Mouse (Mus musculus) stomach, postnatal 0 days (tissue): Measurements from ENCODE around the gene 0610037L13Rik.

ENCODE experiments used
- CTCF ChIP-seq: IDR thresholded peaks from 2 replicates; pipeline ENCODE4 v1.5.1; 2016; ENCODE audit warnings: antibody characterized with exemption, low read depth, mild to moderate bottlenecking, moderate library complexity
- EP300 ChIP-seq: optimal IDR thresholded peaks from 2 replicates; pipeline ENCODE3; 2016; ENCODE audit warnings: antibody characterized with exemption

DNA sequence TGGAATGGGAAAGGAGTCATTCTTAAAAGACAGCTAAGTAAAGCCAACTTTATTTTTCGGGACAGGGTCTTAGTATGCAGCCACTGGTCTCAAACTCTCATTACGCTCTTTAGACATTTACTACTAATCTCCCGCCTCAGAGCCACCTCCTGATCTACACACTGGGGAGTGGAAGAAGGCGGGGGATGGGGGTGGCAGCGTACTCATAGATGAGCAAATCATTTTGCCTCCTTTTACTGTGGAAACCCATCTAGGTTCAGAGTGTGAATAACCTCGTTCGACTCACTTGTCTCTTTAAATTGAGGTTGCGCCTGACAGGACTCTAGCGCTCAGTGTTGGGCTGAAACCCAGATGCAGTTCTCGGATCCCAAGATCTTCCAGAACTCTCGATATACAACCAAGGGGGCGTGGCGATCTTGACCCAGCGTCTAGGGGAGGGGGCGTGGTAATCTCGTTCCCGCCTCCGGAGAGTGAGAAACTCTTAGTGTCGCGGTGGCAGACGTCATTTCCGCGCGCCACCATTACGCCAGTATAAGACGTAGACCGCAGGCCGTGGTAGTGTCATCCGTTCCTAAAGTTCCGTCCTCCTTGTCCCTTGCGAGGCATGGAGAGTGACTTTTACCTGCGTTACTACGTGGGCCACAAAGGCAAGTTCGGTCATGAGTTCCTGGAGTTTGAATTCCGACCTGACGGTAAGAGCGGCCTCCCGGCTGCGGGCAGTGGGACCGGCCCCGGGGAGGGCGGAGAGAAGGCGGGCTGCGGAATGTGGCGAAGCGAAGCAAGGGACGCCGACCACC is 10.2 kb upstream of the 0610037L13Rik start, which contains the start of gene Magoh:
- TF ChIP-seq EP300 (no peak), CTCF (no peak)
